Comparison of ENCODE assay signal across 20 mouse cellular contexts in the genomic region with DNA sequence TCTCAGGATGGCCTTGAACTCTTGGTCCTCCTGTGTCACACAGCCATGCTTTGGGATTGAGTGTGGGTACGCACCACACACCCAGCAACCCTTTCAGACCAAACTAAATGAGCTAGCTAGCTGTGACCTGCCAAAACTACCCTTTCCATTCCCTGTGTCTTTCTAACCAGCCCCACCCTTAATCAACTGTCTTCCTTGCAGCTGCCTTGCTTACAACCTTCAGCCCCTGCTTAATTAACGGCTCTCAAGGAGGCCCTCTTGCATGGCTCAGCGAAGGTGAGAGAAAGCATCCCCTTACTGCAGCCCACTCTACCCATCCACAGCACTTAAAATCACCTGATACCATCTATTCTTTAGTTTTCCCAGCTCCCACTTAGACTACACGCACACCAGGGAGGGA.
DNase-seq lines count a peak whose midpoint lies in the region; ATAC-seq and TF ChIP-seq lines count a peak whose summit lies in the region.
"Had no signal": no experiment of that assay in that cellular context is flagged by ENCODE, and none has a peak within 500 bp of the region (broad histone marks: within the 10 kb centered on the region; RNA-seq: fewer than 3 reads in every experiment).

No protein-coding gene starts in this region.

- no peak for TF ChIP-seq CTCF in kidney, adult 2 months (conservative IDR thresholded peaks at IDR 0.05; ENCODE audit: insufficient read depth, insufficient read length, low read depth, low read length)
- no peak for TF ChIP-seq CTCF in thymus, adult 2 months (IDR thresholded peaks at IDR 0.05; ENCODE audit: borderline replicate concordance, control insufficient read depth, extremely low read depth, insufficient read depth, low read length, poor library complexity)

- peaks cover 8% of the 10 kb centered on the region; the same call in 1 of the 2 replicates for H3K36me3 ChIP-seq in heart, embryonic 13.5 days
- H3K36me3 ChIP-seq in heart, embryonic 11.5 days (ENCODE audit: control insufficient read depth, insufficient read depth, low read length), result no peaks in the 10 kb centered on the region
- H3K36me3 ChIP-seq in kidney, adult 2 months (ENCODE audit: control insufficient read depth, insufficient read depth, low read length), result no peaks in the 10 kb centered on the region
- H3K36me3 ChIP-seq in kidney, embryonic 16.5 days (ENCODE audit: insufficient read depth, low read length), result no peaks in the 10 kb centered on the region
- H3K36me3 ChIP-seq in thymus, adult 2 months (ENCODE audit: control insufficient read depth, insufficient read depth, low read length), result peaks cover 33% of the 10 kb centered on the region
- H3K36me3 ChIP-seq: embryonic facial prominence, embryonic 10.5 days; embryonic facial prominence, embryonic 15.5 days; forebrain, embryonic 12.5 days; G1E; intestine, embryonic 15.5 days; liver, embryonic 12.5 days; midbrain, embryonic 12.5 days; neural tube, embryonic 12.5 days had no signal

- no peak for DNase-seq in kidney, adult 2 months
- no peak for DNase-seq in thymus, adult 2 months
- DNase-seq in thymus, postnatal 36 days, result no peak
- no peak for DNase-seq in thymus, postnatal 14 days
- DNase-seq: B cell, adult 2 months; liver, postnatal 0 days had no signal

- no peaks in the 10 kb centered on the region for H3K27me3 ChIP-seq in heart, embryonic 13.5 days (replicated peaks)
- H3K27me3 ChIP-seq in heart, embryonic 11.5 days (ENCODE audit: control insufficient read depth, insufficient read depth, low read length), result no peaks in the 10 kb centered on the region
- H3K27me3 ChIP-seq in kidney, adult 2 months (replicated peaks; ENCODE audit: control insufficient read depth, insufficient read depth, low read length), result no peaks in the 10 kb centered on the region
- H3K27me3 ChIP-seq in kidney, embryonic 16.5 days (ENCODE audit: insufficient read depth, low read length), result no peaks in the 10 kb centered on the region
- H3K27me3 ChIP-seq in thymus, adult 2 months (ENCODE audit: control insufficient read depth, insufficient read depth, low read length), result no peaks in the 10 kb centered on the region
- H3K27me3 ChIP-seq: embryonic facial prominence, embryonic 15.5 days; forebrain, embryonic 12.5 days; intestine, embryonic 15.5 days; liver, embryonic 12.5 days; megakaryocyte, embryonic 14.5 days; midbrain, embryonic 12.5 days; neural tube, embryonic 12.5 days had no signal

- H3K4me3 ChIP-seq in heart, embryonic 13.5 days, result no peak overlapping the region
- H3K4me3 ChIP-seq in heart, embryonic 11.5 days (ENCODE audit: low read depth, low read length), result no peak overlapping the region
- H3K4me3 ChIP-seq in kidney, adult 2 months (ENCODE audit: insufficient read depth, low read depth, low read length), result no peak overlapping the region
- H3K4me3 ChIP-seq in kidney, embryonic 16.5 days (ENCODE audit: low read length), result no peak overlapping the region
- H3K4me3 ChIP-seq in thymus, adult 2 months (ENCODE audit: control insufficient read depth, insufficient read depth, low read length), result no peak overlapping the region
- H3K4me3 ChIP-seq: embryonic facial prominence, embryonic 10.5 days; embryonic facial prominence, embryonic 15.5 days; forebrain, embryonic 12.5 days; intestine, embryonic 15.5 days; liver, embryonic 12.5 days; megakaryocyte, embryonic 14.5 days; midbrain, embryonic 12.5 days; myocyte; neural tube, embryonic 12.5 days had no signal

- no peak for TF ChIP-seq POLR2A in kidney, adult 2 months (IDR thresholded peaks at IDR 0.05; ENCODE audit: low read depth, low read length)
- TF ChIP-seq POLR2A in thymus, adult 2 months (IDR thresholded peaks at IDR 0.05; ENCODE audit: control insufficient read depth, extremely low read depth, insufficient read depth, low read length, poor library complexity), result no peak

- peak overlapping the region; percentile 56 for H3K27ac ChIP-seq in heart, embryonic 13.5 days (replicated peaks)
- H3K27ac ChIP-seq in heart, embryonic 11.5 days (ENCODE audit: low read depth, low read length), result no peak overlapping the region
- peak overlapping the region; percentile 6; the same call in 1 of the 2 replicates for H3K27ac ChIP-seq in kidney, adult 2 months (ENCODE audit: insufficient read depth, low read depth, low read length)
- no peak overlapping the region for H3K27ac ChIP-seq in kidney, embryonic 16.5 days (ENCODE audit: low read length)
- peak overlapping the region; percentile 10; the same call in 1 of the 2 replicates for H3K27ac ChIP-seq in thymus, adult 2 months (ENCODE audit: control insufficient read depth, insufficient read depth, low read length)
- H3K27ac ChIP-seq: embryonic facial prominence, embryonic 10.5 days; embryonic facial prominence, embryonic 15.5 days; intestine, embryonic 15.5 days; liver, embryonic 12.5 days; midbrain, embryonic 12.5 days; neural tube, embryonic 12.5 days had no signal

- no peak for ATAC-seq in heart, embryonic 13.5 days (ENCODE audit: extremely low read depth, insufficient number of reproducible peaks, low FRiP score, low TSS enrichment)
- ATAC-seq in heart, embryonic 11.5 days (replicated peaks; ENCODE audit: insufficient number of reproducible peaks, low FRiP score, low TSS enrichment), result no peak
- no peak for ATAC-seq in kidney, embryonic 16.5 days (ENCODE audit: low FRiP score, low TSS enrichment)
- ATAC-seq: intestine, embryonic 15.5 days; liver, embryonic 12.5 days; liver, postnatal 0 days had no signal

- H3K9me3 ChIP-seq in heart, embryonic 13.5 days, result no peaks in the 10 kb centered on the region
- no peaks in the 10 kb centered on the region for H3K9me3 ChIP-seq in heart, embryonic 11.5 days (replicated peaks; ENCODE audit: control insufficient read depth, low read length)
- no peaks in the 10 kb centered on the region for H3K9me3 ChIP-seq in kidney, embryonic 16.5 days (ENCODE audit: low read length)
- H3K9me3 ChIP-seq: embryonic facial prominence, embryonic 10.5 days; embryonic facial prominence, embryonic 15.5 days; forebrain, embryonic 12.5 days; G1E; intestine, embryonic 15.5 days; liver, embryonic 12.5 days; megakaryocyte, embryonic 14.5 days; midbrain, embryonic 12.5 days; neural tube, embryonic 12.5 days had no signal

- 62% methylated on average over 4 of the region's 4 CpGs for WGBS in heart, embryonic 13.5 days
- WGBS in heart, embryonic 11.5 days (ENCODE audit: insufficient replicate concordance), result 65% methylated on average over 4 of the region's 4 CpGs
- 82% methylated on average over 4 of the region's 4 CpGs for WGBS in kidney, adult 2 months
- WGBS in kidney, embryonic 16.5 days, result 63% methylated on average over 4 of the region's 4 CpGs
- WGBS in thymus, adult 2 months, result 85% methylated on average over 4 of the region's 4 CpGs

- no peak overlapping the region for H3K9ac ChIP-seq in heart, embryonic 13.5 days
- no peak overlapping the region for H3K9ac ChIP-seq in heart, embryonic 11.5 days (ENCODE audit: low read depth, low read length)
- no peak overlapping the region for H3K9ac ChIP-seq in kidney, embryonic 16.5 days (replicated peaks; ENCODE audit: low read length)
- H3K9ac ChIP-seq: embryonic facial prominence, embryonic 15.5 days; forebrain, embryonic 12.5 days; forebrain, postnatal 0 days; intestine, embryonic 15.5 days; liver, embryonic 12.5 days; liver, postnatal 0 days; midbrain, embryonic 12.5 days; neural tube, embryonic 12.5 days had no signal

- H3K4me2 ChIP-seq in heart, embryonic 13.5 days, result no peak overlapping the region
- H3K4me2 ChIP-seq in heart, embryonic 11.5 days, result no peak overlapping the region
- no peak overlapping the region for H3K4me2 ChIP-seq in kidney, embryonic 16.5 days (replicated peaks; ENCODE audit: low read depth, low read length)
- H3K4me2 ChIP-seq: embryonic facial prominence, embryonic 15.5 days; forebrain, embryonic 12.5 days; intestine, embryonic 15.5 days; liver, embryonic 12.5 days; midbrain, embryonic 12.5 days; neural tube, embryonic 12.5 days had no signal

- peaks cover 67% of the 10 kb centered on the region for H3K4me1 ChIP-seq in heart, embryonic 13.5 days
- H3K4me1 ChIP-seq in heart, embryonic 11.5 days (ENCODE audit: control insufficient read depth, insufficient read depth, low read length), result peaks cover 37% of the 10 kb centered on the region
- H3K4me1 ChIP-seq in kidney, adult 2 months (ENCODE audit: control insufficient read depth, insufficient read depth, low read length), result peaks cover 12% of the 10 kb centered on the region
- peaks cover 19% of the 10 kb centered on the region for H3K4me1 ChIP-seq in kidney, embryonic 16.5 days (ENCODE audit: insufficient read depth, low read length)
- peaks cover 50% of the 10 kb centered on the region for H3K4me1 ChIP-seq in thymus, adult 2 months (replicated peaks; ENCODE audit: control insufficient read depth, insufficient read depth, low read length)

Comparison
In these comparisons a context has a peak if more than half of its experiments do, and no peak if none do; other contexts are left out.
1. H3K27ac ChIP-seq: peak in heart, embryonic 13.5 days (single experiment), kidney, adult 2 months (single experiment) and thymus, adult 2 months (single experiment); none in heart, embryonic 11.5 days (single experiment) and kidney, embryonic 16.5 days (single experiment).